9 mouse cellular contexts compared by ENCODE assay signal in the genomic region with DNA sequence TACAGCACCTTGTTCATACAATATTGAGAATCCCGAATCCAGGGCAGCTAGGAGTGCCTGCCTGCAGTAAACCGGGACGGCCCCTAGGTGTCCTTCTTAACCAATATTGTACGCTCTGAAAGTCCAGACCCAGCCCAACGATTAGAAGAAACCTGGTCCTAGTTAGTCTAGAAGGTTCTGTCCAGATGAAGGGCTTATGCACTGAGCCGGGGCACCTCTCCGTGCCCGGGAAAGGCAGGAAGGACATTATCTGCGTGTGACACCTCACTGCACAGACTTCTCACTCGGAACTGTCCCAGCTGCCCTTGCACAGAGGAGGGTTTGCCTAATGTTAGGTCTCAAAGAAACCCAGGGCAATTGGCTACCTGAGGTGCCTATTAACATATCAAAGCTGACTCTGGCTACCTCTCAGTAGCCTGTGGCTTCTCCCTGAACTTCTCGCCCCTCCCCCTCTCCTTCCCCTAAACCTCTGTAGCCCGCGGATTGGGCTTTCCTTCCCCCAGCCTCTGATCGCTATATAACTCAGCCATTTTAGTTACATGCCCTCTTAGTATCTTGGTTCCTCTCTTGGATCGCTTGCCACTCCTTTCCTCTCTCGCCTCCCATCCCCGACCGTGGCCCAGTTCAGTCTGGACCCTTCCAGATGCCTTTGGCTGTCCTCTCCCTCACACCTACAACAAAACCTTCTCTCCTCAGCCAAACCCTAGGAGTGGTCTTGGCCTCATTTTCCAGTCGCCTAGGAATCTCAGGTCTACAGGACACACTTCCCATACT. TPM values are rescaled to one million over a fixed set of nuclear protein-coding genes. Genes with fewer than 3 reads are reported as not detected.
DNase-seq lines count a peak whose midpoint lies in the region; ATAC-seq lines count a peak whose summit lies in the region.
"Had no signal": no experiment of that assay in that cellular context is flagged by ENCODE, and none has a peak within 500 bp of the region (broad histone marks: within the 10 kb centered on the region; RNA-seq: fewer than 3 reads in every experiment).

No protein-coding gene starts in this region.

- intact Hi-C loops in heart, postnatal 10 days (cut with DNase I) = loop anchor here (1.0 to 10.0 kb wide), 6 partner anchors 69 to 727 kb away; no protein-coding TSS in a partner anchor

- peak overlapping the region; percentile 13; the same call in 1 of the 2 replicates for H3K4me3 ChIP-seq in forebrain, embryonic 12.5 days (replicated peaks)
- peak overlapping the region; percentile 43 for H3K4me3 ChIP-seq in liver, embryonic 16.5 days (ENCODE audit: low read depth, low read length)
- H3K4me3 ChIP-seq in neural tube, embryonic 13.5 days = peak overlapping the region; percentile 19
- H3K4me3 ChIP-seq: erythroblast, embryonic 14.5 days had no signal

- peaks cover 17% of the 10 kb centered on the region for H3K4me1 ChIP-seq in forebrain, embryonic 12.5 days
- H3K4me1 ChIP-seq in liver, embryonic 16.5 days (ENCODE audit: control insufficient read depth, low read depth, low read length) = no peaks in the 10 kb centered on the region; the same call in 1 of the 2 replicates
- peaks cover 31% of the 10 kb centered on the region for H3K4me1 ChIP-seq in neural tube, embryonic 13.5 days (replicated peaks)

- peak overlapping the region; percentile 47 for H3K4me2 ChIP-seq in forebrain, embryonic 12.5 days
- H3K4me2 ChIP-seq in liver, embryonic 16.5 days (ENCODE audit: low read depth, low read length) = peak overlapping the region; percentile 67
- H3K4me2 ChIP-seq in neural tube, embryonic 13.5 days = peak overlapping the region; percentile 55

- no peak overlapping the region for H3K27ac ChIP-seq in forebrain, embryonic 12.5 days
- no peak overlapping the region for H3K27ac ChIP-seq in liver, embryonic 16.5 days (ENCODE audit: low read length)
- H3K27ac ChIP-seq in neural tube, embryonic 13.5 days (replicated peaks) = no peak overlapping the region

- ATAC-seq in CD4-positive, CD25-positive, alpha-beta regulatory T cell, adult 4 months = peak; percentile 76
- peak; percentile 70; the same call in 1 of the 2 replicates for ATAC-seq in forebrain, embryonic 12.5 days (ENCODE audit: low FRiP score)
- ATAC-seq in liver, embryonic 16.5 days (ENCODE audit: low read depth) = peak; percentile 61
- ATAC-seq in neural tube, embryonic 13.5 days (ENCODE audit: low read depth) = peak; percentile 48

- no peaks in the 10 kb centered on the region for H3K36me3 ChIP-seq in forebrain, embryonic 12.5 days (replicated peaks)
- no peaks in the 10 kb centered on the region for H3K36me3 ChIP-seq in liver, embryonic 16.5 days (ENCODE audit: control insufficient read depth, insufficient read depth)
- no peaks in the 10 kb centered on the region for H3K36me3 ChIP-seq in neural tube, embryonic 13.5 days

- WGBS in forebrain, embryonic 12.5 days = 1% methylated on average over 19 of the region's 19 CpGs
- 3% methylated on average over 19 of the region's 19 CpGs for WGBS in liver, embryonic 16.5 days (ENCODE audit: insufficient replicate concordance)
- WGBS in neural tube, embryonic 13.5 days = 4% methylated on average over 19 of the region's 19 CpGs

- H3K27me3 ChIP-seq in forebrain, embryonic 12.5 days = peaks cover 17% of the 10 kb centered on the region; the same call in 1 of the 2 replicates
- no peaks in the 10 kb centered on the region; the same call in 1 of the 2 replicates for H3K27me3 ChIP-seq in liver, embryonic 16.5 days (ENCODE audit: control insufficient read depth, insufficient read depth, low read depth, low read length)
- no peaks in the 10 kb centered on the region for H3K27me3 ChIP-seq in neural tube, embryonic 13.5 days

- H3K9ac ChIP-seq in forebrain, embryonic 12.5 days = no peak overlapping the region
- H3K9ac ChIP-seq in liver, embryonic 16.5 days (ENCODE audit: low read depth, low read length) = peak overlapping the region; percentile 45; the same call in 1 of the 2 replicates
- peak overlapping the region; percentile 47 for H3K9ac ChIP-seq in neural tube, embryonic 13.5 days

- peak; percentile 46 for DNase-seq in c-Kit-positive CD71-negative TER-119-negative erythroid progenitor cells, embryonic 14.5 days (ENCODE audit: low read depth)
- DNase-seq in heart, postnatal 10 days = peak; percentile 88 to 89
- DNase-seq in kidney, postnatal 4 days = peak; percentile 85 to 89
- DNase-seq in telencephalon, adult 2 months (ENCODE audit: low read depth, low spot score) = peak; percentile 47

- no peaks in the 10 kb centered on the region for H3K9me3 ChIP-seq in forebrain, embryonic 12.5 days
- H3K9me3 ChIP-seq in liver, embryonic 16.5 days (replicated peaks; ENCODE audit: control insufficient read depth, low read length) = no peaks in the 10 kb centered on the region
- no peaks in the 10 kb centered on the region for H3K9me3 ChIP-seq in neural tube, embryonic 13.5 days

RNA-seq across cellular contexts. Expression of a gene that starts 25.6 kb away (rescaled TPM):
- under 1 TPM in 1 of 2 experiments, not detected in 1; 0.24 TPM for polyA plus RNA-seq in CD4-positive, CD25-positive, alpha-beta regulatory T cell, adult 4 months (2017; shearing (Covaris generic))
- polyA plus RNA-seq in forebrain, embryonic 12.5 days (2016; fragmentation: Nextera tagmentation; extraction: Ambion mirVana) = 0.19 TPM in 1 of 2 replicates, not detected in the other
- 10 to 100 TPM; 45.8 to 66.3 TPM for total RNA-seq in heart, postnatal 10 days (2021)
- polyA plus RNA-seq in liver, embryonic 16.5 days (2015; fragmentation: Nextera tagmentation; extraction: Ambion mirVana) = 0.20 and 0.81 TPM in 2 replicates
- polyA plus RNA-seq in neural tube, embryonic 13.5 days (2015; fragmentation: Nextera tagmentation; extraction: Ambion mirVana) = 0.47 and 1.0 TPM in 2 replicates
- polyA plus RNA-seq: erythroblast, embryonic 14.5 days had no signal
